Mouse (Mus musculus) neural tube, embryonic 13.5 days (tissue): Measurements from ENCODE around the gene Hcar1. TPM values are rescaled to one million over a fixed set of nuclear protein-coding genes. Genes with fewer than 3 reads are reported as not detected.

Experiments used
- ATAC-seq: fragments of 200-750 bp; cut with Nextera tagmentation; 2 replicates; pipeline ENCODE4 v1.8.0; 2017; ENCODE audit warnings: low read depth, mild to moderate bottlenecking, moderate TSS enrichment, moderate library complexity
- H3K27ac ChIP-seq: fragments of 300-500 bp; sonication (generic); replicated peaks from 2 replicates; pipeline ENCODE4 v1.5.1; 2015; ENCODE audit warnings: moderate library complexity, mild to moderate bottlenecking, inconsistent platforms
- H3K27me3 ChIP-seq: fragments of 300-500 bp; sonication (generic); 2 replicates; pipeline ENCODE4 v1.6.1; 2015; ENCODE audit warnings: mild to moderate bottlenecking, inconsistent platforms
- H3K36me3 ChIP-seq: fragments of 300-500 bp; sonication (generic); 2 replicates; pipeline ENCODE4 v1.6.1; 2015; ENCODE audit warnings: mild to moderate bottlenecking, inconsistent platforms
- H3K4me1 ChIP-seq: fragments of 300-500 bp; sonication (generic); replicated peaks from 2 replicates; pipeline ENCODE4 v1.6.1; 2015; ENCODE audit warnings: inconsistent platforms
- H3K4me2 ChIP-seq: fragments of 300-500 bp; sonication (generic); 2 replicates; pipeline ENCODE4 v1.6.1; 2015; ENCODE audit warnings: inconsistent platforms, mild to moderate bottlenecking, moderate library complexity
- H3K4me3 ChIP-seq: fragments of 300-500 bp; sonication (generic); 2 replicates; pipeline ENCODE4 v1.5.1; 2015; ENCODE audit warnings: mild to moderate bottlenecking, inconsistent platforms
- H3K9ac ChIP-seq: fragments of 300-500 bp; sonication (generic); 2 replicates; pipeline ENCODE4 v1.6.1; 2015; ENCODE audit warnings: moderate library complexity, mild to moderate bottlenecking, inconsistent platforms
- H3K9me3 ChIP-seq: fragments of 300-500 bp; sonication (generic); 2 replicates; pipeline ENCODE4 v1.6.1; 2016; ENCODE audit warnings: inconsistent platforms
- WGBS: fragments of 180-500 bp; shearing (Covaris S2); methylation state at CpG from one replicate; pipeline ENCODE4 v1.1.7; 2015; 5-methylcytosine and 5-hydroxymethylcytosine counted together
- polyA plus RNA-seq: library from polyadenylated mRNA; unstranded; fragments of >200 nt; fragmentation: Nextera tagmentation; extraction: Ambion mirVana; gene quantifications from 2 replicates; pipeline ENCODE4 v1.2.1, GENCODE M21; 2015

Hcar1 gene
- polyA plus RNA-seq, 1 experiment from 2014 or later, result 0.42 TPM

- Histone ChIP-seq H3K27me3 (no peaks in the 10 kb centered on the region), H3K4me3 (no peak overlapping the region), H3K36me3 (no peaks in the 10 kb centered on the region), H3K4me1 (no peaks in the 10 kb centered on the region), H3K4me2 (no peak overlapping the region), H3K9ac (no peak overlapping the region), H3K9me3 (no peaks in the 10 kb centered on the region), H3K27ac (no peak overlapping the region)
- no peak for ATAC-seq
- WGBS, result 91% methylated on average over 11 of the region's 11 CpGs
Measured at GRCm38 (mm10) chr5:123858798-123859197, 21.0 kb downstream of the Hcar1 start.

- no peaks in the 10 kb centered on the region for H3K9me3 ChIP-seq
- ATAC-seq, result no peak
- H3K27ac ChIP-seq, result no peak overlapping the region
- no peaks in the 10 kb centered on the region for H3K27me3 ChIP-seq
- H3K36me3 ChIP-seq, result no peaks in the 10 kb centered on the region
- no peak overlapping the region for H3K4me2 ChIP-seq
- no peak overlapping the region for H3K9ac ChIP-seq
- no peak overlapping the region for H3K4me3 ChIP-seq
- 88% methylated on average over 9 of the region's 9 CpGs for WGBS
- no peaks in the 10 kb centered on the region for H3K4me1 ChIP-seq
Measured at GRCm38 (mm10) chr5:123854511-123854910, 25.3 kb downstream of the Hcar1 start.

- no peak overlapping the region for H3K27ac ChIP-seq
- H3K4me2 ChIP-seq, result no peak overlapping the region
- no peak overlapping the region for H3K4me3 ChIP-seq
- no peaks in the 10 kb centered on the region for H3K27me3 ChIP-seq
- no peaks in the 10 kb centered on the region for H3K4me1 ChIP-seq
- H3K9me3 ChIP-seq, result no peaks in the 10 kb centered on the region
- 91% methylated on average over 11 of the region's 11 CpGs for WGBS
- no peaks in the 10 kb centered on the region for H3K36me3 ChIP-seq
- no peak for ATAC-seq
- H3K9ac ChIP-seq, result no peak overlapping the region
Measured at GRCm38 (mm10) chr5:123853877-123854504, 25.8 kb downstream of the Hcar1 start.

GRCm38 (mm10) chr5:123851398-123851797 is 28.4 kb downstream of the Hcar1 start:
- H3K4me1 ChIP-seq, result no peaks in the 10 kb centered on the region
- no peak overlapping the region for H3K9ac ChIP-seq
- H3K36me3 ChIP-seq, result no peaks in the 10 kb centered on the region
- no peak overlapping the region for H3K4me2 ChIP-seq
- no peaks in the 10 kb centered on the region for H3K9me3 ChIP-seq
- ATAC-seq, result no peak
- no peak overlapping the region for H3K4me3 ChIP-seq
- H3K27ac ChIP-seq, result no peak overlapping the region
- no peaks in the 10 kb centered on the region; the same call in 1 of the 2 replicates for H3K27me3 ChIP-seq
- WGBS, result 64% methylated on average over 2 of the region's 2 CpGs

GRCm38 (mm10) chr5:123844316-123844715 is 35.5 kb downstream of the Hcar1 start:
- no peak overlapping the region for H3K4me3 ChIP-seq
- H3K27me3 ChIP-seq, result no peaks in the 10 kb centered on the region; the same call in 1 of the 2 replicates
- no peak overlapping the region for H3K27ac ChIP-seq
- 94% methylated on average over 14 of the region's 14 CpGs for WGBS
- no peak overlapping the region for H3K9ac ChIP-seq
- no peaks in the 10 kb centered on the region for H3K9me3 ChIP-seq
- no peak for ATAC-seq
- no peaks in the 10 kb centered on the region for H3K36me3 ChIP-seq
- no peaks in the 10 kb centered on the region for H3K4me1 ChIP-seq
- no peak overlapping the region for H3K4me2 ChIP-seq

GRCm38 (mm10) chr5:123843816-123844215 is 36.0 kb downstream of the Hcar1 start:
- Histone ChIP-seq H3K4me3 (no peak overlapping the region), H3K36me3 (no peaks in the 10 kb centered on the region), H3K9ac (no peak overlapping the region), H3K27ac (no peak overlapping the region), H3K4me1 (no peaks in the 10 kb centered on the region), H3K4me2 (no peak overlapping the region), H3K27me3 (no peaks in the 10 kb centered on the region; the same call in 1 of the 2 replicates), H3K9me3 (no peaks in the 10 kb centered on the region)
- 29% methylated on average over 4 of the region's 4 CpGs for WGBS
- no peak for ATAC-seq

GRCm38 (mm10) chr5:123842935-123843282 is 36.9 kb downstream of the Hcar1 start:
- ATAC-seq, result no peak
- WGBS, result 85% methylated on average over 3 of the region's 3 CpGs
- no peaks in the 10 kb centered on the region for H3K27me3 ChIP-seq
- H3K9me3 ChIP-seq, result no peaks in the 10 kb centered on the region
- no peak overlapping the region for H3K4me3 ChIP-seq
- H3K36me3 ChIP-seq, result no peaks in the 10 kb centered on the region
- no peak overlapping the region for H3K9ac ChIP-seq
- no peak overlapping the region for H3K4me2 ChIP-seq
- no peaks in the 10 kb centered on the region for H3K4me1 ChIP-seq
- no peak overlapping the region for H3K27ac ChIP-seq

- Histone ChIP-seq H3K4me1 (no peaks in the 10 kb centered on the region), H3K9me3 (no peaks in the 10 kb centered on the region), H3K4me2 (no peak overlapping the region), H3K9ac (no peak overlapping the region), H3K27me3 (no peaks in the 10 kb centered on the region), H3K27ac (no peak overlapping the region), H3K36me3 (no peaks in the 10 kb centered on the region), H3K4me3 (no peak overlapping the region)
- whole genome bisulfite sequencing, result 78% methylated on average over 11 of the region's 11 CpGs
- no peak for ATAC-seq
Measured at GRCm38 (mm10) chr5:123842221-123842934, 37.4 kb downstream of the Hcar1 start.

GRCm38 (mm10) chr5:123837371-123837770 is 42.4 kb downstream of the Hcar1 start:
- Histone ChIP-seq H3K27ac (no peak overlapping the region), H3K4me1 (no peaks in the 10 kb centered on the region), H3K4me3 (no peak overlapping the region), H3K36me3 (no peaks in the 10 kb centered on the region), H3K9ac (no peak overlapping the region), H3K9me3 (no peaks in the 10 kb centered on the region), H3K27me3 (no peaks in the 10 kb centered on the region), H3K4me2 (no peak overlapping the region)
- WGBS, result 50% methylated on average over 4 of the region's 4 CpGs
- ATAC-seq, result no peak

GRCm38 (mm10) chr5:123834836-123835235 is 45.0 kb downstream of the Hcar1 start:
- H3K4me1 ChIP-seq, result no peaks in the 10 kb centered on the region
- H3K4me2 ChIP-seq, result no peak overlapping the region
- 85% methylated on average over 3 of the region's 3 CpGs for WGBS
- no peak overlapping the region for H3K9ac ChIP-seq
- ATAC-seq, result no peak
- no peak overlapping the region for H3K4me3 ChIP-seq
- H3K27me3 ChIP-seq, result no peaks in the 10 kb centered on the region
- no peak overlapping the region for H3K27ac ChIP-seq
- no peaks in the 10 kb centered on the region for H3K9me3 ChIP-seq
- H3K36me3 ChIP-seq, result no peaks in the 10 kb centered on the region

GRCm38 (mm10) chr5:123832309-123832708 is 47.5 kb downstream of the Hcar1 start:
- 88% methylated on average over 7 of the region's 7 CpGs for WGBS
- no peak for ATAC-seq
- no peak overlapping the region for H3K9ac ChIP-seq
- no peaks in the 10 kb centered on the region for H3K9me3 ChIP-seq
- no peaks in the 10 kb centered on the region for H3K4me1 ChIP-seq
- H3K27ac ChIP-seq, result no peak overlapping the region
- no peaks in the 10 kb centered on the region for H3K27me3 ChIP-seq
- no peak overlapping the region for H3K4me3 ChIP-seq
- no peaks in the 10 kb centered on the region for H3K36me3 ChIP-seq
- H3K4me2 ChIP-seq, result no peak overlapping the region

GRCm38 (mm10) chr5:123827659-123828091 is 52.1 kb downstream of the Hcar1 start:
- Histone ChIP-seq H3K4me1 (no peaks in the 10 kb centered on the region), H3K9ac (no peak overlapping the region), H3K4me3 (no peak overlapping the region), H3K36me3 (no peaks in the 10 kb centered on the region), H3K27me3 (no peaks in the 10 kb centered on the region), H3K27ac (no peak overlapping the region), H3K4me2 (no peak overlapping the region), H3K9me3 (no peaks in the 10 kb centered on the region)
- no peak for ATAC-seq
- WGBS, result 76% methylated on average over 6 of the region's 6 CpGs
